Mouse (Mus musculus) spleen, adult 18-20 months (tissue): ENCODE measurements at regions not wholly inside any gene's neighbourhood (a gene's known extent, or its start where the extent isn't known, plus 50 kb on each side); places are given as distances from the start of the nearest gene placed in this dataset.

Experiments
- DNase-seq, 2 experiments: peaks; one replicate each; pipeline ENCODE4 v3.0.0; 2022; ENCODE audit warnings: mixed read lengths in 2 of 2

DNA sequence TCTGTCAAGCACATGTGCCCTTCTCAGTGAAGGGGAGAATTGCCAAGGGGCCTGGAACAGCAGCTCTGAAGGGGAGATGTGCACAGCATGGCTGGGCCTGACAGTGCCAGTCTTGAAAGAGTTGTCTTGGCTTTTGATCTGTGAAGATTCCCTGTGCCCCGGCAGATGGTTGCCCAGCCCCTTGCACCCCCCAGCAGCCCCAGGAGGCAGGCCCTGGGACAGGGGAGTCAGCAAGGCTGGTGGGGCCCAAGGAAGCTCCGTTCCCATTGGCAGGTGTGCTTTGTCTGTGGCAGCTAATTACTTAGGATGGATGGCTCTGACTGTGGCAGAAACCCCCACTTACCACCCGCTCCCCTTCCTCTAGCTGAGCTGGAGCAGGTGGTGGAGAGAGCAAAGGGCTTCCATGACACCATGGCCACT lies 58.6 kb downstream of the Tspan17 start:
- DNase-seq = no peak

DNA sequence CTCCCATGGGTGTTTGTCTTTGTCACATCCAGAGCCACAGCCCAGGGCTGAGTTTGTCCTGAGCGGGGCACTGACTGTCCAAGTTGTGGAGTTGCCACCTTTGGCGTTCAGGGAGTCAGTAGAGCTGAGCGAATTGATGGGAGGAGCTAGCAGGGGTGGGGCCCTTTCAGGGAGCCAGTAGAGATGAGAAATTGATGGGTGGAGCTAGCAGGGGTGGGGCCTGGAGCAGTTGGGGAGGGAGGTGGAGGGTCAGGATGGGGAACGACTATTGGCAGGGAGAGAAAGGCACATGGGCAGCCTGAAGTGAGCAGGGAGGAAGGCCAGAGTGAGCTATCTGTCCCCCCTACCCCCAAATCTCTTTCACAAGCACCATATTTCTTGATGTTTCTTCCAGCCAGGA lies 62.0 kb downstream of the Tspan17 start:
- DNase-seq = no peak

DNA sequence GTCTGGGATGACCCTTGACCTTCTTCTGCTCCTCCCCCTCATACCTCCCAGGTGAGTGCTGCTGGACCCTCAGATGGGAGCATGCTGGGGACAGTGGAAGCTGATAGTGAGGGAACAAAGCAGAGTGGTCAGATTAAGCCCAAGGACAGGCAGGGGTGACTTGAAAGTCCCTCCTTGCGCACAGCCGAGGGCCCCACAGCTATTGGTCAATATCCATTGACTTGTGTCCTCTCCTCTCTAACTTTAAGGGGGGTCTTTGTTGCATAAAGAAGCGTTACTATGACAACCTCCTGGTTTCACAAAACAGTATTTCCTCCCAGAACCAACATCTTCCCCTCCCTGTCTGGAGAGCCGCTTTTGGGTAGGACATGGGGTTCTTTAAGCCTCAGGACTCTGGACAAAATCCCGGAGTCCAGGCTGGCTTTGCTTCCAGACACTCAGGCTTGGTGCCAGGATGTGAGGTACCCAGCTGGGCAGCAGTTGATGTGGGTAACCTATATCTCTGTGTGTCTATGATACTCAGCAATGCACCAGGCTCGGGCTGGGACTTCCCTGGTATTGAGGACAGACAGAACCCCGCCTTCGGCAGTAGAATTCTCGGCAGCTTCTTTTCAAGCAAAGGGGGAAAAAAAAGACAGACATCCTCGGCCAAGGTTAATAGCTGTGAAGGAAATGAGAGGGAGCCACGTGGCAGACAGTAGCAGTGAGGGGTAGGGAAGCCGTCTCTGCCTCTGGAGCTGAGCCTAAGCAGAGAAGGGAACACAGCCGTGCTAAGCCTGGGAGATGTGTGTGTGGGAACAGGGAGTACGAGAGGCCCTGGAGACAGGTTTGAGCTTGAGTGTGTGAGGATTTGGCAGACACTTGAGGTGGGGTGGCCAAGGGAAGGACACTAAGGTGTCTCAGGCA lies 66.4 kb downstream of the Tspan17 start:
- DNase-seq = no peak

DNA sequence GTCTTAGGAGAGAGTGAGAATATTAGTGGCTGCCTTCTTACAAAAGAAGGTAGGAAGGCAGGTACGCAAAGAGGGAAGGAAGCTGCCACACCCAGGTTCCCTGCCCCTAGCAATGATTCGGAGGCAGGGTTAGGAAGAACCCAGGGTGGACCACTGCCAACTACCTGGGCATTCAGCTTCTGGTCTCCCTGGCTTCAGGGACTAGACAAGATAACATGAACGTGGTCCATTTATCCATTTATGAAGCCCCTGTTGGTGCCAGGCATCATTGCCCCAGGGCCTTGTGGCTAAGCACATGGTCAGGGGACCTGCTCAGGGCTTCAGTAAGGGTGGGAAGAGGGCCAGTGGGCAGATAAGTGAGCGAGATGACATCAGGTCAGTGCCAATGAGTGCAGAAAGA lies 73.8 kb downstream of the Tspan17 start:
- no peak for DNase-seq

DNA sequence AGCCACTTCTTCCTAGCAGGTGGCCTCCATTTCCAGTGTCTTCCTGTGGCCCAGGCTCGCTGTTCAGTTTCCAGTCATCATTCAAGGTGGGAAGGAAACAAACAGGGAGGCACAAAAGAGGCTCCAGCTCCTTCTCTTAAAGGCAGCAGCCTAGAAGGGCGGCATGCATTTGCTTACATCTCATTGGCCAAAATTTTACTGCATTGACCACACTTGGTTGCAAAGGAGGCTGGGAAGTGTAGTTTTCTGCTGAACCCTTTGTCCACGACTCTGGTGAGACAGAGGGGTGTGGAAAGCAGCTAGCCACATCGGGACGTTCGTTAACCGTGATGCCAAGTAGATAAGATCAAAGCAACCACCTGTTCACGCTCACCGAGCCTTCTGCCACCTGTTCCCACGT lies 74.9 kb downstream of the Tspan17 start:
- no peak for DNase-seq

DNA sequence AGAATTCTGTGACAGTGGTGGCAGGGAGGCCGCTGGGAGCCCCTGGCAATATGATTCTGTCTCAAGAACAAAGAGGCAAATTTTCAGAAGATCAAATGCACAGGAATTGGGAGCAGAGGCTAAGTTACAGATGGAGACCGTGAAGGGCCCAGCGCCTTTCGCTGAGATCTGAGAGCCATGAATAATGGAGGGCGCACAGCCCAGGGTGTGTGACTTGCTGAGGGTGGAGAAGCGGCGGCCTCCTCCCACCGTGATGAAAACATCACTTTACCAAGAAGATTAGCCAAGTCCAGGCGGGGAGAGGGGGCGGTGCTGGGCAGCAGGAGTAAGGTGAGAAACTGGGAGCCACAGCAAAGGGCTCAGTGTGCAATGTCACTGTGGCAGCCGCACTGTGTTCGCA lies 77.2 kb upstream of the Unc5a start:
- DNase-seq = no peak

DNA sequence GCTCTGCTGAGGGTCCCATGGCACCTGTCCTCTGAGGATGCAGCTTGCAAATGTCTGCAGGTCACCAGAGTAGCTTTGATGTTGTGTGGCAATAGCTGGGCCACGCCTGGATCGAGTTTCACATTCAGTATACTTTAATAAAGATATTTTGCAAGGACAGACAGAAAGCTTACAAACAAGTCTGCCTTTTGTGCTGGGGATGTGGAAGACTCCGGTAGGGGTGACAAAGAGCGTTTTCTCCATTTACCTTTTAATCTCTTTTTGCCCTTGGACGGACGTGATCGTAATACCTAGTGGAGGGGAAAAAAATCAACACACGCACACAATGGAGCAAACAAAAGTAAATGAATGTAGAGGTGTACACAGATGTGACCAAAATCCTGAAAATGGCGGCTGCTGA lies 75.3 kb upstream of the Unc5a start:
- DNase-seq = no peak

DNA sequence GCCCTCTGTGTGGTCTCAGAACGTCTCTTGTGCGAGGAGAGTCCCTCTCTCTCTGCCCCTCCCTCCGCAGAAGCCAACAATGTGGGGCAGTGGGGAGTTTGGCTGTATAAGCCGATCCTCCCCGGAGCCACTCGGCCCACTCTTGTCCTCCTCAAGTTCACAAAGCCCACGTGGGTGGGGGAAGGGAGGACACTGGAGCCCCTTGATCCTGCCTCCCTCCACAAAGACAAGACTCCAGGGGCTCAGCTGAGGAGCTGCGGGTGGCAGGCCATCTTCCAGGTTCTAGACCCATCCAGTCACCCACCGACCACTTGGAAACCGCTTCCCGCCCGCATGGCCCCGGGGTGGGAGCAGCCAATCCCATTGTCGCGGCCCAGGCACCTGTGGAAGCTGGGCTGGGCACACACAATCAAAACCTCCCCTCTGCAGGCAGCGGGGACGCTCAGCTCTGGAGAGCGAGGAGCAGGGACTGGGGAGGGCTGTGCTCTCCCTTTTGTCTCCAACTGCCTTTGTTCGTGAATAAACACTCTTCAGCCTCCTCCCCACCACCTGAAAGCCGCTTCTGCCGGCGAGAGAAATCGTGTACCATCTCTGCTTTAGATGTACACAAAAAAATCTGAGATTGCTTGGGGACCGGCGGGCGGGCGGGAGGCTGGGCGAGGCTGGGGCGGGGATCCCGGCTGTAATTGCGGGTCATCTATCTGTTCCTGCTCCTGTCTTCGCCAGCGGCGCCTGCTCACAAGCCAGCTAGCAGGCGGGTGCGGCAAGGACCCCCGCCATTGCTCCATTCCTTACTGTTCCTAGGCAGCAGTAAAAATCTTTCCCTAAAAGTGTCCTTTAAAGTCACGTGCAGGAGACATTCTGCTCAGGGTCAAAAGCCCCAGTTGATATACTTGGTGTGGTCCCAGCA lies 74.7 kb upstream of the Unc5a start:
- DNase-seq = no peak

DNA sequence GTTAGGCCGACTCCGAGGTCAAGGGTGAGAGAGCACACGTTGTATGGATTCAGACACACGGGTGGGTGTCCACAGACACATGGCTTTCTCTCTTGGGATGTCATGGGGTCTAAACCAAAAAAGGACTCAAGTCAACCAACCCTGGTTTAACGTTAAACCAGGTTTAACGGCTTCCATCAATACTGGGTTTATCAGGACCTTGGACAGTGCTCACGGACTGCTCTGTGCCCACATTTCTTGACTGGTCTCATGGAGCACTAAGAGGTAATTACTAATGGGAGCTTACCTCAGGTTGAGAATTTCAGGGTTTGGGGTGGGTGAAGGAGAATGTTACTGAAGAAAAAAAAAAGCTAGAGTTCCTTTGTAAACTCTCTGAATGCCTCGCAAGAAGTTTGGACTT lies 72.7 kb upstream of the Unc5a start:
- no peak for DNase-seq

DNA sequence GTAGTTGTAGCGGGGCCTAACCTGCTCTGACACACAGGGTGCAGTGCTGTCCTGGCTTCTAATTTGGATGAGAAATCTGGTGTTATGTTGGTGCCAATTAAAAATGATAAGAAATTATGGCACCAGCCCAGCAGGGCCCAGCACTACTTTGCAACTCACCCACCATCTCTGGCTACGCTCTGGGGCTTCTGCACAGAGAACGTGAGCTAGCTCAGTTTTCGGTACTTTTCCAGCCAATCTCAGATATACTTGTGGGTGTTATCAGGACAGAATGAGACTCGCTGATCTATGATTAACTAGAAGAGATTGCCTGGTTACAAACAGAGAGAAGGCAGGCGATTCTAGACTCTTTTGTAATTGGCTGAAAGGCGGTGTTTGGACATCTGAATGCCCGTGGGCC lies 71.6 kb upstream of the Unc5a start:
- no peak for DNase-seq

DNA sequence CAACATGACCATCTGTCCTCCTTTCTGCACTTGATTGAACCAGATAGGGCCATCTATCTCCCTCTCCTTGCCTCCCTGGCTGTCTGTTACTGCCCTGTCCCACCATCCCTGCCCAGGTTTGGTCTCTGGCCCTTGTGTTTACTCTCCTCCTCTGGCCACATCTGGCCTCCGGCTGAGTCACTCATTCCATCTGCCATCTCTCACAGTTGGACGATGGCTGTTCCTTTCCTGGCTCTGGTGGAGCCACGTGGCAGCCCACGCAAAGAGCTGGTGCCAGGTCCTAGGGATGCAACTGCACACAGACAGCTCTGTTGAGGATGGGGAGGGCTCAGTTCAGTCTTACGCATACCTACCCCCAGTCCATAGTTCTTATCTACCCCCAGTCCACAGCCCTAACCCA lies 69.9 kb upstream of the Unc5a start:
- no peak for DNase-seq

DNA sequence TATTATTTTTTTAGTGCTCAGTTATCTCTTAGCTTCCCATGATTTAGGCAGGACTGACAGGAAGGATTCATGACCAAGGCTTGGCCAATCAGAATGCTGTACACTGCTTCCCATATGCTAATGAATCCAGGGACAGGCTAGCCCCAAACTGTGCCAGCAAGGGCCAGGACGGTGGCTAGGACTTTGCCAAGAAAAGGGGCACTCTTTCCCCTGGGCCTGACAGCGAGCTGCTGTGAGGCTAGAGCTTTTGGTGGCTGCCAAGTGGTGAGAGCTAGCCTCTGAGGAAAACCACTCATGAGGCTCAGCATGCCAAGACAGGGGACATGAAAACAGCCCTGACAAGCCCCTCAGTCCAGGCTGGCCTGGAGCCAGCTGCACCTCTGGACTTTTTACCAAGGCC lies 69.0 kb upstream of the Unc5a start:
- no peak for DNase-seq

DNA sequence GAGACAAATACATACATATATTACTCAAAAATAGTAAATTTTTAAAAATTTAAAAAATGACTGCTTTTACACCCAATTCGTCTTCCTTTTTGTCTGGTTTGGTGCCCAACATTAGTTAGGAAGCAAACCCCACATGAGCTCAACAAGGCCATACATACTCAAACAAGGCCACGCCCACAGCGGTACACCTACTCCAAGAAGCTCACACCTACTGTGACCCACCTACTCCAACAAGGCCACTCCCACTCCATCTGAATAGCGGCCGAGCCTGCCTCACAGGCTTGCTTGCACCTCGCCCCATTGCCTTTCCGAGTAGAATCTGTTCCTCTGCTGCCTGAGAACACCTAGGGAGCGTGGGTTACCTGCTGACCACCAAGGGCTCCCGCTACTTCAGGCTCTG lies 66.4 kb upstream of the Unc5a start:
- DNase-seq = no peak

DNA sequence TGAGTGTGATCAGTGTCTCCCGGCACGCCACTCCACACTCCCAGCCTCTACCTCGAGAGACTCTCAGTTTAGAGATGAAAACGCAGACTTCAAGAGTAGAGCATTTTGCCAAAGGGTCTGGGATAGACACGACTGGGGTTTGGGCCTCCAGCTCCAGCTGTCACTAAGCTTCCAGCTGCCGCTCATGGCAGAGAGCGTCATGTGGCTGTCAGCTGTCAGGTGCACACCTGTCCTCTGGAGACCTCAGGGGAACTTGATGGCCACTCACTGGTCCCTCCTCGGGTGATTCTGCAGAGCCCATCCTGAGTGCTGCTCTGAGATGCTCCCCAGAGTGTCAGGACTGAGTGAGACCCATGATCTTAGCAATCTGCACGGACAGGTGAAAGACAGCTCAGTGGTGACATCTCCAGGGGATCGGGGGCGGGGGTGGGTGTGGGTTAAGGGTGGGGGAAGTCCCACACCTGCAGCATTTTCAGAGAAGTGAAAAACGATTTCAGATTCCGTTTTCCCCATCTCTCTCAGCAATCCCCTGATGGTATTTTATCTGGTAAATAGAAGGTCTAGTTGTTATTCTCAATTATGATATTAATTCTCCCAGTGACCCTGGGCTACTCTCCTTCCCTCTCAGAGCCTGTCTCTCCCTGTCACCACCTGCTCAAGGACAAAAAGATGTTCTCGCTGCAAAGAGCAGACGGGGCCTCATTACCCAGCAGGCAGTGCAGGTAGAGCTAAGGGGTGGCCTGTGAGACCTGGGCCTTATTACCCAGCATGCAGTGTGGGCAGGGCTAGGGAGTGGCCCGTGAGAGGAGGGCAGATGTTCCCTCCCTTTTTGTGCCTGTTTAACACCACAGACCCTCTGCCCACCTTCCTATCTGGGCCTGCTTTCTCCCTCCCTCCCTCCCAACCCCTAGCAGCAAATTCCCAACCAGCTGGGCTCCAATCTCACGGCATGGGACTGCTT lies 65.2 kb upstream of the Unc5a start:
- peak in 1 of 2 experiments; percentile 16 for DNase-seq

DNA sequence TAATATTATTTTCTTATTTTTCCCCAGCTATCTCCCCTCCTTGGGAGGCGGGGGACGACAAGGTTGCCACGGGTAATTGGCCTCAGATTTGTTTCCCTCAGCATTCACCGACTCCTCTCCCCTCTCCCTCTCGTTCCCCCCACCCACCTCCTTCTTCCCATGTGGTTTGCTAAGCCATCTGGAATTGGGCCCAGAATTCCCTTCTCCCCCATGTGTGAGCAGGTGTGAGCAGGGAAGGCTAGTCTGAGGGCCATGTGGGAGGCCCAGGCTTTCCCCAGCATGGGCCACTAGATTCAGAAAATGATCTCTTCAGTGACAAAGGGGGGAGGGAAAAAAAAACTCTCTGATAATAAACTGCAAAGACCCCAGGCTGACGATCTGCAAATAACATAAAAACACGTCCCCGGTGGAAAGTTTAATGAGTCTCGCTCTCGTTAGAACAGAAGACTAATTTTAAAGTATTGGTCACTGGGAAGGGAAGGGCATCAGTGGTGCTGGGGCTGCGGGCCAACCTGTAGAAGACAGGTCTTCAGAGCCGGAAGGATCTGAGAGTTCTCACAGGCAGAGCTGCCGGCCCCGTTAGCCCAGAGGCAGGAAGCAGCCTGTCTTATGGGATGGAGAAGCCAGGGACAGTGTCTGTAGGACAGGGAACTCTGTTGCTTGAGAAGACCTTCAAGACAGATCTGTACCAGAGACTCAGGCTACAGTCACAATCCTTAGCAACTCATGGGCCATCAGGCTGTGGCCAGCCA lies 64.3 kb upstream of the Unc5a start:
- no peak for DNase-seq

DNA sequence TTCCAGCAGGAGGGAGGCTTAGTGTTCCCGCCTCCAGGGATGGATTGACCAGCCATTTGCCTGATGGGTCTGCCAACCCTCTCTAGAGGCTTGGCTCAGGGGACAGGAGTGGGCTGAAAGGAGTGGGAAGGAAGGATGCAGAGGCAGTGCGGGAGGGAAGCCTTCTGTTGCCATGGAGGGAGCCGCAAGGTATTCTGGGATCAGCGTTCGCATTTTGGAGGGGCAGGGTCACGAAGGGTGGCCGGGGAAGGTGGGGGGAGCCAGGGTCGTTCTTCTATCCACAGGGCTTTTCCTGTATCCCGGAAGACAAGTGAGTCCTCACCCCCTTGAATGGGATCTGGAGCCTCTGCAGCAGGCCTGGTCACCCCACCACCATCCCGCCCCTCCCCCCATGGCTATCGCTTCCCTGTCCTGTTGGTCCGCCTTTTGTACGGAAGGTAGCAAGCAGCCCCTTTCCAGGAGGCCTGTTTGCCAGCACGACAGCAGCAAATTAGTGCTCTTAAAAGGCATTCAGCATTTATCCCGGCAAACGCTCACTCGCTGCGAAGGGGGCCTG lies 61.8 kb upstream of the Unc5a start:
- no peak for DNase-seq

DNA sequence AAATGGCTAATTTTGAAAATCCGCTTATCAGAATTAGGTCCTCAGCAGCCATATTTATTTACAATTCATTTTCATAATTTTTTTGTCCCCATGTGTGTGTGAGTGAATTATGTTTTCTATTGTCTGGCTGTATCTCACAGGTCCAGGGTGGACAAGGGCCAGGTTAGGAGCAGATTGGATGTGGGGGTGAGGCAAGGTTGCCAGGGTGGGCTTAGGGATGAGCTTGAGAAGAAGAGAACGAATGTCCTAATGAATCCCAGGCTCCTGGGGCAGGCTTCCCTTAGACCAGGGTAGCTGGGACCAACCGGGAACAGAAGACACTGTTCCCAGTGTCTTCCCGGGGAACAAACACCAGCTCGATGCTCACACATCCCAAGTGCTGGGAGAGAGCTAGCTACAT lies 61.2 kb upstream of the Unc5a start:
- DNase-seq = no peak

DNA sequence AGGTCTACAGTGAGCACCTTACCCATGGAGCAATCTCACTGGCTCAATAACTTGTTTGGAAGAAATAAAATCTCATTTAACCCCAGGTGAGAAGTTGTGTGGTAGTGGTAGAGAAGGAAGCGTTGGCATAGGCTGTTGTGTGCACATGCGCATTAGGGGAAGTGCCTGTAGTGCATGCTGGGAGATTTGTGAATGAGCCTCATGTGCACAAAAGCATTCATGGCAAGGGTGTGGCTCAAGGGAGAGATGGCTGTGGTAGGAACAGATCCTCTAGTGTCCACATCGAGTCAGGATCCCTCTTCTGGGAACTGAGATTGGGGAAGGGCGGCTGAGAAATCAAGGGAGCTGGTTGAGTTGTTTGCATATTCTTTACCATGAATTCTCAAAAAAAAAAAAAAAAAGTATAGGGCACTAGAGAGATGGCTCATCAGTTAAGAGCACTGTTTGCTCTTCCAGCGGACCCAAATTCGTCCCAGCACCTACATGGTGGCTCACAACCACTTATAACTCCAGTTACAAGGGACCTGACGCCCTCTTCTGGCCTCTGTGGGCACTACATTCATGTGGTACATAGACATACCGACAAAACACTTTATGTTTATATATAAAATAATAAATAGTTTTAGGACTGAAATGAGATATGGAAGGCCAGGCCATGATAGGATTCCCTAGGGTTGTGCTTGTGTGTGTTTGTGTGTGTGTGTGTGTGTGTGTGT lies 59.4 kb upstream of the Unc5a start:
- no peak for DNase-seq

DNA sequence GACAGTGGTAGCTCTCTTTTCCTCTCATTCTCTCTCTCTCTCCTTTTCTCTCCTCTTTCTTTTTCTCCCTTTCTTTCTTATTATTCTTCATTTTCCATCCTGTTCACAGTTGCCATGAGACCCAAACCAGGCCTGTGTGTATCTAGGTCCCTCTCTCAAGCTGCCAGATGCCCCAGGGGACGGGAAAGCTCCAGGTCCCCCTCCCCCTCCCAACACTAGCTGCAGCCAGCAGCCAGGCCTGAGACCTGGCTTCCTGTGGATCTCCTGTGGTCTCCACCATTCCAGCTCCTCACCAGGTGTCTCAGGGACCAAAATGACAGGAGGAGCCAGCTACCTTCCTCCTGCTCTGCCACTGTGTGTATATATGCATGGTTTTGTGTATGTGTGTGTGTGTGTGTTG lies 56.6 kb upstream of the Unc5a start:
- no peak for DNase-seq

DNA sequence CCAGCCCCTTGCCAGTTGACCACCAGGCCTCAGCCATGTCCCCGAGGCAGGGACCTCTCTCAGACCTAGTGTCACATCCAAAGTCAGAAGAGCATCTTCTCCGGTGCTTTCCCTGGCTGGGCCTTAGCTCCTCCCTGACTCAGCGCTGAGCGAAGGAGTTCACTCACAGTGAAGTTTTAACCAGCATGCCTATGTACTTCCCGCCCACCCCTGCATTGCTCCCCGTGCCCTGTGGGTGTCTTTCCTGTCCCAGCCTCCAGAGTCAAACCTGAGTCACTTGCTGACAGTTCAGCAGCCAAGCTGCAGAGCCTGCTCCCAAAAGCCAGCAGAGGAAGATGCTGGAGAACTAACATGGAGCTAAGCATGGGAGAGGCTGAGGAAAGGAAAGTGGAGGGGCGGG lies 55.6 kb upstream of the Unc5a start:
- no peak for DNase-seq

DNA sequence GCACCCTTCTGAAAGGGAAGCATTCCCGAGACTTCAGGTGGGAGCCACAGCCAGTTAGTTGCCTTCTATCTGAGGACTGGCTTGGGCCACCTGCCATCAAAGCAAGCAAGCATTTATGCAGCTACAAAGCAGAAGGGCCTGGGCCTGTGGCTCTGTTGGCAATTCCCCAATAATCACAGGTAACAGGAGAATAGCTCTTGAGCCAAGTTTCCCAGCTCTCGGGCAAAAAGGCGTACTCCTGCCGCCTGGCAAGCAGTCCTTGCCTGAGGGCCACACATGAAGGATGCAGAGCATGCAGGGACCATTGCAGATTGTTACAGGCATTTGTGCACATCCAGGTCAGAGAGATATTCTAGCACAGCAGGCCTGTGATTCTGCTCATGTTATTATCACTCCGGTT lies 53.2 kb upstream of the Unc5a start:
- no peak for DNase-seq
